In the genomic region with DNA sequence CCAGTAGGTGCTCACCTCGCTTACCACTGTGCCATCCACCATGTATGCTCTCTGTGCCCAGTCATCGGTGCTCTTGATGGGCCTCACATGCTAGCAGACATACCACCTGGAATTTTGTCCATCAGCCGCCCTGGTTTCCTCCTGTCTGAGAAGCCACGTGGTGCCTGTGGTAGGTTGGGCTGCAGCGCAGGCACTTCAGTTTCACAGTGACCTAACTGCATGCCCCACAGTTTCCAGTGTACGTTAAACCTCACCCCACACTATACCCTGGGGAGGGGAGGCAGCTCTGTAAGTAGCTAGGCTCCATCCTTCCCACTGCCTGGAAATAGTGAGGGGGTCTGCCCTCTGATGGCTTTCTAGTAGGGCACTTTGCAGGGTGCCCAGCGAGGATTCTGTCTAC, we compare ENCODE assay signal across 27 mouse cellular contexts.
"Had no signal": no experiment of that assay in that cellular context is flagged by ENCODE, and none has a peak within 500 bp of the region (broad histone marks: within the 10 kb centered on the region; RNA-seq: fewer than 3 reads in every experiment).

No protein-coding gene starts in this region.

- H3K4me2 ChIP-seq: heart, embryonic 11.5 days; heart, embryonic 13.5 days; hindbrain, embryonic 12.5 days; hindbrain, embryonic 14.5 days; intestine, embryonic 15.5 days; limb, embryonic 12.5 days; liver, embryonic 11.5 days; liver, embryonic 13.5 days had no signal

- H3K27ac ChIP-seq: gastrocnemius, adult 2 months; heart, embryonic 13.5 days; hindbrain, embryonic 10.5 days; hindbrain, embryonic 12.5 days; hindbrain, embryonic 14.5 days; intestine, embryonic 15.5 days; kidney, postnatal 0 days; limb, embryonic 10.5 days; limb, embryonic 12.5 days; liver, embryonic 13.5 days had no signal

- H3K9ac ChIP-seq: heart, embryonic 13.5 days; hindbrain, embryonic 12.5 days; hindbrain, embryonic 14.5 days; intestine, embryonic 15.5 days; limb, embryonic 12.5 days; liver, embryonic 13.5 days had no signal

- DNase-seq: gastrocnemius, adult 2 months; gastrocnemius, postnatal 10 days; gastrocnemius, postnatal 25 days; heart, adult 18-20 months; heart, postnatal 10 days; heart, postnatal 4 days; kidney, adult 18-20 months; kidney, adult 8-10 months; kidney, postnatal 14 days; kidney, postnatal 36 days; layer of hippocampus, adult 9-11 months; layer of hippocampus, postnatal 36 days; liver; liver, embryonic 13.5 days had no signal

- H3K4me3 ChIP-seq: gastrocnemius, adult 2 months; heart, embryonic 13.5 days; hindbrain, embryonic 10.5 days; hindbrain, embryonic 12.5 days; intestine, embryonic 15.5 days; limb, embryonic 10.5 days; limb, embryonic 12.5 days; liver, embryonic 13.5 days had no signal

- ATAC-seq: hindbrain, embryonic 16.5 days; inflammation-experienced regulatory T-cells, adult 6 months; intestine, embryonic 15.5 days; intestine, postnatal 0 days had no signal

- H3K36me3 ChIP-seq: hindbrain, embryonic 12.5 days; intestine, embryonic 15.5 days had no signal

- H3K4me1 ChIP-seq: hindbrain, embryonic 10.5 days; intestine, embryonic 15.5 days; limb, embryonic 10.5 days; limb, embryonic 12.5 days had no signal

- H3K27me3 ChIP-seq: heart, embryonic 13.5 days; hindbrain, embryonic 12.5 days; intestine, embryonic 15.5 days; limb, embryonic 12.5 days; liver, embryonic 13.5 days had no signal

- H3K9me3 ChIP-seq: heart, embryonic 13.5 days; hindbrain, embryonic 10.5 days; hindbrain, embryonic 12.5 days; intestine, embryonic 15.5 days; limb, embryonic 10.5 days; limb, embryonic 12.5 days; liver, embryonic 13.5 days had no signal
